8 mouse cellular contexts compared by ENCODE assay signal in genomic region chr11:78497544-78498522, GRCm38 (mm10). TPM values are rescaled to one million over a fixed set of nuclear protein-coding genes. Genes with fewer than 3 reads are reported as not detected.
A peak's percentile ranks its signal among the peaks of the same experiment; 100 is the strongest.
DNase-seq lines count a peak whose midpoint lies in the region; ATAC-seq lines count a peak whose summit lies in the region.

Sarm1 (minus strand) TSS chr11:78497754.

- H3K9ac ChIP-seq in hindbrain, embryonic 11.5 days (ENCODE audit: low read depth, low read length), result peak within 1 kb of the TSS; percentile 64

- H3K9me3 ChIP-seq in hindbrain, embryonic 11.5 days (ENCODE audit: control insufficient read depth, low read length), result no peaks in the 10 kb centered on the region

- H3K27me3 ChIP-seq in hindbrain, embryonic 11.5 days (ENCODE audit: control insufficient read depth, insufficient read depth, low read length), result peaks cover 10% of the 10 kb centered on the region

- H3K4me3 ChIP-seq in hindbrain, embryonic 11.5 days (ENCODE audit: low read depth, low read length), result peak within 1 kb of the TSS; percentile 60

- DNase-seq in MN1 (ENCODE audit: low spot score), result peak; percentile 97
- DNase-seq in cerebellum, adult 9-10 months, result peak; percentile 99
- peak; percentile 98 for DNase-seq in hindbrain, embryonic 11.5 days (ENCODE audit: low spot score)
- peak; percentile 95 to 96 for DNase-seq in layer of hippocampus, postnatal 10 days (ENCODE audit: low spot score in 2 of 2)
- DNase-seq in lung, postnatal 10 days, result peak; percentile 95
- DNase-seq in ovary, postnatal 36 days (ENCODE audit: low spot score), result peak; percentile 90
- peak; percentile 99 for DNase-seq in thymus, postnatal 25 days

- peak; percentile 94 for ATAC-seq in frontal cortex, adult (ENCODE audit: low TSS enrichment)
- peak; percentile 97 for ATAC-seq in hindbrain, embryonic 11.5 days (ENCODE audit: low FRiP score)

- H3K4me1 ChIP-seq in hindbrain, embryonic 11.5 days (replicated peaks; ENCODE audit: control insufficient read depth, insufficient read depth, low read length), result no peaks in the 10 kb centered on the region

- peak within 1 kb of the TSS; percentile 76 for H3K4me2 ChIP-seq in hindbrain, embryonic 11.5 days (replicated peaks; ENCODE audit: low read depth, low read length)

- 3% methylated on average over 36 of the region's 36 CpGs for WGBS in hindbrain, embryonic 11.5 days

- H3K27ac ChIP-seq in hindbrain, embryonic 11.5 days (ENCODE audit: low read depth, low read length), result peak within 1 kb of the TSS; percentile 80

- H3K36me3 ChIP-seq in hindbrain, embryonic 11.5 days (ENCODE audit: control insufficient read depth, insufficient read depth, low read length), result no peaks in the 10 kb centered on the region

RNA-seq across cellular contexts. Expression of gene Sarm1, which starts in this region (rescaled TPM):
- 16.3 and 17.5 TPM in 2 replicates for polyA plus RNA-seq in hindbrain, embryonic 11.5 days (2014; fragmentation: Nextera tagmentation; extraction: Ambion mirVana)
- 10 to 100 TPM; 55.9 to 59.0 TPM for total RNA-seq in layer of hippocampus, postnatal 10 days (2021)

Comparison
In these comparisons a context has a peak if more than half of its experiments do, and no peak if none do; other contexts are left out.
1. Peak in every context shown above with its lines: DNase-seq, ATAC-seq, H3K4me3 ChIP-seq and H3K27ac ChIP-seq.